8 mouse cellular contexts compared by ENCODE assay signal in genomic region chr16:67620826-67621505, GRCm38 (mm10). TPM values are rescaled to one million over a fixed set of nuclear protein-coding genes. Genes with fewer than 3 reads are reported as not detected.
DNase-seq lines count a peak whose midpoint lies in the region; ATAC-seq and TF ChIP-seq lines count a peak whose summit lies in the region.

Gene Cadm2 (minus strand): TSS chr16:67620908.

- peak; percentile 99 for ATAC-seq in Patski
- peak; percentile 36; the same call in 1 of the 2 replicates for ATAC-seq in neutrophil, adult 5-6 weeks (ENCODE audit: extremely low read depth, insufficient number of reproducible peaks, low FRiP score, poor library complexity, severe bottlenecking)

- POLR2A ChIA-PET in Patski (lab: Charles Lee): interaction anchor here (1.1 kb wide), 1 partner anchor 10 kb away, joined by 4 read pairs; no protein-coding TSS in a partner anchor

- intact Hi-C loops in heart, postnatal 36 days (cut with DNase I): no loop called here

- TF ChIP-seq CTCF in Patski (IDR thresholded peaks at IDR 0.05): no peak

- in situ Hi-C loops in Patski (cut with MboI; ENCODE audit: low pct_unique_long_range_greater_than_20kb): no loop called here

- CTCF ChIA-PET in Patski (lab: Charles Lee): no interaction called here

- peaks cover 10% of the 10 kb centered on the region for H3K27me3 ChIP-seq in Patski

- no peak for DNase-seq in Patski (ENCODE audit: low read depth, low spot score)
- DNase-seq in cerebellum, adult 9-10 months: peak; percentile 98
- DNase-seq in forelimb bud, embryonic 11.5 days (ENCODE audit: low read depth, low spot score): peak; percentile 94
- peak; percentile 64 for DNase-seq in heart, postnatal 36 days
- peak; percentile 93 to 97 for DNase-seq in layer of hippocampus, adult 18-20 months (ENCODE audit: low spot score in 2 of 2)
- DNase-seq in lung, adult 18-20 months: peak; percentile 91 to 94
- peak; percentile 41 to 47 for DNase-seq in thymus, adult 18-20 months

RNA-seq across cellular contexts. Expression of gene Cadm2, which starts in this region (rescaled TPM):
- polyA plus RNA-seq in Patski (2021): 0.51 TPM
- under 1 TPM; 0.22 to 0.60 TPM for total RNA-seq in heart, postnatal 36 days (2021)
- 100 to 1,000 TPM; 176 to 199 TPM for total RNA-seq in layer of hippocampus, adult 18-20 months (2021)
- total RNA-seq in neutrophil, adult 5-6 weeks (2017): not detected in 2 replicates

Comparison
In these comparisons a context has a peak if more than half of its experiments do, and no peak if none do; other contexts are left out.
1. RNA of gene Cadm2 (total RNA-seq): 176 to 199 TPM in layer of hippocampus, adult 18-20 months; 0.22 to 0.60 TPM in heart, postnatal 36 days and not detected in neutrophil, adult 5-6 weeks; every median in the first group is over 100 times any median in the second.
2. Peak in ATAC-seq in Patski; RNA of the gene not detected or under 1 TPM.
3. Peak in DNase-seq in heart, postnatal 36 days; RNA of the gene not detected or under 1 TPM.
4. Peak in ATAC-seq in neutrophil, adult 5-6 weeks; RNA of the gene not detected or under 1 TPM.